Mouse (Mus musculus): ENCODE measurements around the gene Wdfy3. TPM values are rescaled to one million over a fixed set of nuclear protein-coding genes. Genes with fewer than 3 reads are reported as not detected.

Gene Wdfy3
- total and polyA plus RNA-seq, 2 experiments from 2014 or later: 18.2 to 89.2 TPM

DNA sequence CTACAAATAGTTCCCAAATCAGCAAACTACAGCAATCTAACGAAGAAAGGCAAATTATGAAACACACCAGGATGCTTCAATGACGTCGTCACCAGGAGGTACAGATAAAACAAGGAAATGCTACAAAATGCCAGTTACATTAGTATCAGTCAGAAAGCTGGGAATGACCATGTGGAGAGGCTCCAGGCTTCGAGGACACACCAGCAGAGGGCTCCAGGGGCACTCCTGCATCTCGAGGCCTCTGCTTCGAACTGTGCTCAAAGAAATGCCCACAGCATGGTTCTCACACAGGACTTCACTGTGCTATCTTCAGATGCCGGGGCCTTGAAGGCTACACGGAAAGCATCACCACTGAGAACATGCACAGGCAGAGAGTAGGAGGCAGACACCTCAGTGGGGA, 68.7 kb downstream of the Wdfy3 start:
- no peaks in the 10 kb centered on the region for H3K4me1 ChIP-seq (ENCODE audit: insufficient read depth, low read length)
- H3K36me3 ChIP-seq (ENCODE audit: insufficient read depth, low read length): no peaks in the 10 kb centered on the region
- peak; percentile 31; the same call in 1 of the 2 replicates for TF ChIP-seq CTCF (IDR thresholded peaks at IDR 0.05)
- no peak overlapping the region for H3K4me3 ChIP-seq (ENCODE audit: low read depth, low read length)
- DNase-seq (ENCODE audit: low spot score) (no peak), ATAC-seq (ENCODE audit: low FRiP score) (no peak)
- H3K9me3 ChIP-seq (ENCODE audit: low read length): no peaks in the 10 kb centered on the region
- no peak overlapping the region for H3K9ac ChIP-seq (replicated peaks; ENCODE audit: low read length, poor library complexity, severe bottlenecking)
- H3K4me2 ChIP-seq (ENCODE audit: low read depth, low read length, poor library complexity, severe bottlenecking): no peak overlapping the region
- WGBS: 69% methylated on average over 8 of the region's 8 CpGs
- no peak overlapping the region for H3K27ac ChIP-seq (ENCODE audit: low read depth, low read length)
- no peaks in the 10 kb centered on the region for H3K27me3 ChIP-seq (ENCODE audit: insufficient read depth, low read length)

DNA sequence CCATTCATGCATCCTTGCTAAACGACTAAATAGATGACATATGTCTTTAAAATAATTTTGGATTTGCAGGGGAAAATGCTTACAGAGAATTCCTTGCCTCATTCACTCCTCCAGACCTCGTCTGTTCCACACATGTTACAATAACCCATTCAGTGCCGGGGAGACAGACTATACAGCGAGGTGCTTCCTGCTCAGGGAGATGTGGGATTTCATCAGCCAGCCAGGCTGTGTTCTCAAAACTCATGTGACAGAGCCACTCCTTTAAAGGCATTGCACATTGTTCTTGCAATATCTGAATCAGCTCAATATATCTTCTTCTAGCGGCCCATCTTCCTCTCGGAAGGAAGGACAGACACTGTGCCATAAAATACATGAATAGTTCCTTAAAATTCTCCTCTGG, 70.8 kb downstream of the Wdfy3 start:
- Histone ChIP-seq H3K4me2 (ENCODE audit: low read depth, low read length, poor library complexity, severe bottlenecking) (no peak overlapping the region), H3K9me3 (ENCODE audit: low read length) (no peaks in the 10 kb centered on the region), H3K4me1 (ENCODE audit: insufficient read depth, low read length) (no peaks in the 10 kb centered on the region), H3K36me3 (ENCODE audit: insufficient read depth, low read length) (no peaks in the 10 kb centered on the region), H3K27me3 (ENCODE audit: insufficient read depth, low read length) (no peaks in the 10 kb centered on the region), H3K27ac (ENCODE audit: low read depth, low read length) (no peak overlapping the region), H3K4me3 (ENCODE audit: low read depth, low read length) (no peak overlapping the region), H3K9ac (replicated peaks; ENCODE audit: low read length, poor library complexity, severe bottlenecking) (no peak overlapping the region)
- no peak for TF ChIP-seq CTCF (IDR thresholded peaks at IDR 0.05)
- no peak for ATAC-seq (ENCODE audit: low FRiP score)
- no peak for DNase-seq (ENCODE audit: low spot score)
- WGBS: 74% methylated on average over 6 of the region's 6 CpGs

DNA sequence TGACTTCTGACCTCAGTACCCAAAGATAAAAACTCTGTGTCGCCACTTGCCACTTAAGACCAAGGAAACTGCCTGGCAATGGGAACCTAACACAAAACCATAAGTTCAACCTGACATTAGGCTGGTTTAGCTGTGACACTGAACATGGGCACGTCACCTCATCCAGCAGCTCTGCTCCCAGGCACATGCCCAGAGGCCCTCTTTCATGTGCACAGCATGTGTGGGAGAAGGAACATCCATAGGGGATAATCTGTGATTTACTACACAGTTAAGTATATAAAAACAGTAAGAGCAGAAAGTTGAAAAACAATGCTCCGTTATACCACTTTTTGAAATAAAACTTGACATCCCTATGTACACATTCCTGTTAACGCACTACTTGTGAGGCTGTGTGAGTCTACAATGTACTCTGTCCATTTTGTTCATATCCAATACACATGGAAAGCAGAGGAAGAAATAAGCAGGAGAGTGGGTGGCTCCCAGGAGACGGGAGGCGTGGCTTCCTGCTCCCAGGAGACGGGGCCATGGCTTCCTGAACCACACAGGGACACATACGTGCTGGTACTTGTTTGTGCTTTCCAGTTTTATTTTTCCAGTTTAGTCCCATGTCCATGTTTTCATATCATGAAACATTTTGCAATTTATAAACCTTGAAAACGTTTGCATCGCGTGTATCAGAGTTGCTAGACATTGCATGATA, 73.5 kb downstream of the Wdfy3 start:
- Histone ChIP-seq H3K9ac (replicated peaks; ENCODE audit: low read length, poor library complexity, severe bottlenecking) (no peak overlapping the region), H3K4me1 (ENCODE audit: insufficient read depth, low read length) (no peaks in the 10 kb centered on the region), H3K27me3 (ENCODE audit: insufficient read depth, low read length) (no peaks in the 10 kb centered on the region), H3K36me3 (ENCODE audit: insufficient read depth, low read length) (no peaks in the 10 kb centered on the region), H3K4me2 (ENCODE audit: low read depth, low read length, poor library complexity, severe bottlenecking) (no peak overlapping the region), H3K4me3 (ENCODE audit: low read depth, low read length) (no peak overlapping the region), H3K9me3 (ENCODE audit: low read length) (no peaks in the 10 kb centered on the region), H3K27ac (ENCODE audit: low read depth, low read length) (no peak overlapping the region)
- TF ChIP-seq CTCF (IDR thresholded peaks at IDR 0.05): no peak
- 90% methylated on average over 11 of the region's 11 CpGs for WGBS
- DNase-seq (ENCODE audit: low spot score) (no peak), ATAC-seq (ENCODE audit: low FRiP score) (no peak)

DNA sequence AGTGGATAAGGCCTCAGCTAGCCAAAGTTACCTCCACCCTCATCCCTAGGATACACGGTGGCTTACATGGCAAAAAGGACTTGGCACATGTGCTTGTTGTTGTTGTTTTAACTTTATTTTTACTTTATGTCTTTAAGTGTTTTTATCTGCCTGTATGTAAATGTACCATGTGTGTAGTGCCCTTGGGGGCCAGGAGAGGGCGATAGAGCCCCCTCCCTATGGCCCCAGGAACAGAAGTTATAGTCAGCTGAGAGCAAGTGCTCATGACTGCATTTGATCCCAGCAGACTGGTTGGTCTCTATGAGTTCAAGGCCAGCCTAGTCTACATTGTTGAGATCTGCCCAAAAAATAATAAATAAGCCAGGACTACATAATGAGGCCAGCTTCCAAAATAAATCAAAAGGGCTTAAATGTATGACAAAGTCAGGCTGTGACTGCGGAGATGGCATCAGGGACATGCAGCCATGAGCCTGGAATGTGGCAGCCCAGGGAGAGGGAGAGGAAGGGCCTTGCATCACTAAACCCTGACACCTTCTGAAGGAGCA, 74.2 kb downstream of the Wdfy3 start:
- Histone ChIP-seq H3K4me3 (ENCODE audit: low read depth, low read length) (no peak overlapping the region), H3K4me2 (ENCODE audit: low read depth, low read length, poor library complexity, severe bottlenecking) (no peak overlapping the region), H3K4me1 (ENCODE audit: insufficient read depth, low read length) (no peaks in the 10 kb centered on the region), H3K9ac (replicated peaks; ENCODE audit: low read length, poor library complexity, severe bottlenecking) (no peak overlapping the region), H3K9me3 (ENCODE audit: low read length) (no peaks in the 10 kb centered on the region), H3K27me3 (ENCODE audit: insufficient read depth, low read length) (no peaks in the 10 kb centered on the region), H3K36me3 (ENCODE audit: insufficient read depth, low read length) (no peaks in the 10 kb centered on the region), H3K27ac (ENCODE audit: low read depth, low read length) (no peak overlapping the region)
- no peak for DNase-seq (ENCODE audit: low spot score)
- 76% methylated on average over 3 of the region's 3 CpGs for WGBS
- ATAC-seq (ENCODE audit: low FRiP score): no peak
- peak; percentile 55 for TF ChIP-seq CTCF (IDR thresholded peaks at IDR 0.05)

DNA sequence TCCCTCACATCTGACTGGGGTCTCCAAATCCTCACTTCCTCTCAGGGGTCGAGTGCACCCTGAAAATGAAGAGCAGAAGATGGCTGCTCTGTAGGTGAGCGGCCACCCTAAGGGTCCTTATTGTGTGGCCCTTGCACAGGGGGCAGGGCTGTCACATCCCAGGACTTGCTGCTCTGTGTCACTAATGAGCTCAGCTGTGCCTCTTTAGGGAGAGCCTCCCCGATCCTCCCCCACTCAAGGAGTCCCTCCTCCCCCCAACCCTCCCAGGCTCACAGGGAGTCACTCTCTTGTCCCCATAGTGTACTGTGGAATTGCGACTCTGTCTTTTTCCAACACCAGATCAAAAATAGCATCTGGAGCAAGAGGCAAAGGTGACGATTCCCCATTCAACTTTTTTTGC, 75.7 kb downstream of the Wdfy3 start:
- no peak overlapping the region for H3K27ac ChIP-seq (ENCODE audit: low read depth, low read length)
- DNase-seq (ENCODE audit: low spot score) (no peak), ATAC-seq (ENCODE audit: low FRiP score) (no peak)
- 49% methylated on average over 5 of the region's 5 CpGs for WGBS
- TF ChIP-seq CTCF (IDR thresholded peaks at IDR 0.05): no peak
- no peaks in the 10 kb centered on the region for H3K36me3 ChIP-seq (ENCODE audit: insufficient read depth, low read length)
- no peak overlapping the region for H3K4me2 ChIP-seq (ENCODE audit: low read depth, low read length, poor library complexity, severe bottlenecking)
- H3K4me1 ChIP-seq (ENCODE audit: insufficient read depth, low read length): no peaks in the 10 kb centered on the region
- no peaks in the 10 kb centered on the region for H3K27me3 ChIP-seq (ENCODE audit: insufficient read depth, low read length)
- no peak overlapping the region for H3K4me3 ChIP-seq (ENCODE audit: low read depth, low read length)
- no peak overlapping the region for H3K9ac ChIP-seq (replicated peaks; ENCODE audit: low read length, poor library complexity, severe bottlenecking)
- H3K9me3 ChIP-seq (ENCODE audit: low read length): no peaks in the 10 kb centered on the region

DNA sequence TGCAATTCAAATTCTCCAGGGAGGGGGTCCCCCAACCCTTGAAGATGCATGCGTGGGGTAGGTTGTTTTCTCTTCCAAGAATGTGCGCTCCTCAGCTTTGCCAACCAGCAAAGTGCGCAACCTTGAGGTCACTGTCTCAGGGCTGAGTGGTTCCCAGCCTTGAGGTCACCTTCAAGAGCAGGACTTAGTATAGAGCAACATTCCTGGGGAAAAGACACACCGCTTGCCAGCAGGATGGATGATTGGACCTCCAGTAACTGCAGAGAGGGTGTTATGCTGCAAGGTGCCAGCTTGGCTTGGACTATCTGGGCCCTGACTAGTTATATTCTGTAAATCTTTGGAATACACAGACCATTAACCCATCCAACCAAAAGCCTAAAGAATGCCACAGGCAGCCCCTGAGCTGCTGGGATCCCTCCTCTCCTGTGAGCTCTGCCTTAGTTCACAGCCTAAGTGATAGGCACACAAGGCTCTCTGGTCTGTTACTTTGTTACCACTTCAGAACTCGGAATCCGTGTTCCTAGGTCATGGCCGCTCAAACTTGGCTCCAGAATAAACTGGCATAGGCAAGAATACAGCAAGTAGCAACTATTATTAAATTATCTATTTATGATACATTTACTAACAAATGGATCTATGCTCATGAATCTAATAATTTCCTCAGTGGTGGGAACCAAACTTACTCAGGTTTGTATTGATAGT, 76.6 kb downstream of the Wdfy3 start:
- no peak for ATAC-seq (ENCODE audit: low FRiP score)
- WGBS: 90% methylated on average over 7 of the region's 7 CpGs

More for the DNA sequence above, 76.6 kb downstream of the Wdfy3 start:
- H3K27ac ChIP-seq (ENCODE audit: low read depth, low read length): no peak overlapping the region
- no peaks in the 10 kb centered on the region for H3K4me1 ChIP-seq (ENCODE audit: insufficient read depth, low read length)
- H3K4me2 ChIP-seq (ENCODE audit: low read depth, low read length, poor library complexity, severe bottlenecking): no peak overlapping the region
- DNase-seq (ENCODE audit: low spot score): no peak
- TF ChIP-seq CTCF (IDR thresholded peaks at IDR 0.05): no peak
- H3K4me3 ChIP-seq (ENCODE audit: low read depth, low read length): no peak overlapping the region
- no peaks in the 10 kb centered on the region for H3K9me3 ChIP-seq (ENCODE audit: low read length)
- H3K36me3 ChIP-seq (ENCODE audit: insufficient read depth, low read length): no peaks in the 10 kb centered on the region
- H3K9ac ChIP-seq (replicated peaks; ENCODE audit: low read length, poor library complexity, severe bottlenecking): no peak overlapping the region
- H3K27me3 ChIP-seq (ENCODE audit: insufficient read depth, low read length): no peaks in the 10 kb centered on the region
